Mouse (Mus musculus): ENCODE measurements at regions not wholly inside any gene's neighbourhood (a gene's known extent, or its start where the extent isn't known, plus 50 kb on each side); places are given as distances from the start of the nearest gene placed in this dataset.

DNA sequence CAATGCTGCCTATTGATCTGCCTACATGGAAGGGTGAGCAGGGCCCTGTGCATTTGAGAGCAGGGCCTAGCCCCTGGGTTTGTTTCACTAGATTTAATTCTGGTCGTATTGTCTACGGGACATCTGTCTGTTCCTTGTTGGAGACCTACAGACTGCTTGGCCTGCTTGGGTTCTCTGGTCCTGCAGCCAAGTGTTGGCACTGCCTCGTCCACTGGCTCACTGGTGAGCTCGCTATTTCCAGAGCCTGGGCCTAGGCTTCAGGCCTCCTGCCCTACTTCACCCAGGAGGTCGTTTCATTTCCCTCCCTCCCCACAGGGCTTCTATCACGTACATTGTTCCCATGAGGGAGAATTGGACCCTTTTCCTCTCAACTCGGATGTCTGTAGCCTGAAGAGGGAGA, 62.2 kb upstream of the Blcap start:
- no peaks in the 10 kb centered on the region for H3K27me3 ChIP-seq (ENCODE audit: control insufficient read depth, insufficient read depth, low read length)
- H3K4me3 ChIP-seq (ENCODE audit: low read depth, low read length) = no peak overlapping the region
- no peak overlapping the region for H3K9ac ChIP-seq (ENCODE audit: low read depth, low read length)
- H3K4me1 ChIP-seq (replicated peaks; ENCODE audit: control insufficient read depth, insufficient read depth, low read length) = no peaks in the 10 kb centered on the region
- no peak for ATAC-seq (ENCODE audit: low FRiP score)
- no peaks in the 10 kb centered on the region for H3K9me3 ChIP-seq (ENCODE audit: control insufficient read depth, low read length)
- 57% methylated on average over 7 of the region's 7 CpGs for WGBS
- H3K4me2 ChIP-seq (replicated peaks; ENCODE audit: low read depth, low read length) = no peak overlapping the region
- no peaks in the 10 kb centered on the region for H3K36me3 ChIP-seq (ENCODE audit: control insufficient read depth, insufficient read depth, low read length)
- no peak for DNase-seq (ENCODE audit: low spot score)
- H3K27ac ChIP-seq (ENCODE audit: low read depth, low read length) = no peak overlapping the region

DNA sequence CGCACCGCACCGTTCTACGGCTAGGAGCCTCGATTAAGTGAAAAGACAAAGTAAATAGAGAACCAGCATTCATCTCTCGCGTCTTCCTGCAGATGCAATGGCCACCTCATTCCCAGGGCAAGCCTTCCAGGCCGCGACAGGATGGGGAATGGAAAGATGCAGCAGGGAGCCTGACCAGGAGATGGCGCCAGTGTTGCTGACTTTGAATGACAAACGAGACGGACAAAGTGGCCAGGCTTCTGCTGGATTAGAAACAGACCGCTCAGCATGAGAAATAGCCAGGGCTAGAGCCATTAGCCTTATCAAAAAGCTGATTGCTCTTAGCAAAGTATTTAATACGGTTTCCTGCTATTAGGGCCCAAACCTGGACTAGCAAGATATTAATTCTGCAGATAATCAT, 64.6 kb upstream of the Blcap start:
- Histone ChIP-seq H3K27me3 (ENCODE audit: control insufficient read depth, insufficient read depth, low read length) (no peaks in the 10 kb centered on the region), H3K27ac (ENCODE audit: low read depth, low read length) (no peak overlapping the region), H3K9ac (ENCODE audit: low read depth, low read length) (no peak overlapping the region), H3K36me3 (ENCODE audit: control insufficient read depth, insufficient read depth, low read length) (no peaks in the 10 kb centered on the region), H3K4me2 (replicated peaks; ENCODE audit: low read depth, low read length) (no peak overlapping the region), H3K4me1 (replicated peaks; ENCODE audit: control insufficient read depth, insufficient read depth, low read length) (no peaks in the 10 kb centered on the region), H3K4me3 (ENCODE audit: low read depth, low read length) (no peak overlapping the region), H3K9me3 (ENCODE audit: control insufficient read depth, low read length) (no peaks in the 10 kb centered on the region)
- 9% methylated on average over 14 of the region's 14 CpGs for WGBS
- peak; percentile 96 for DNase-seq (ENCODE audit: low spot score)
- ATAC-seq (ENCODE audit: low FRiP score) = peak; percentile 33; the same call in 1 of the 2 replicates

- no peak for ATAC-seq (ENCODE audit: low FRiP score)
- no peak overlapping the region for H3K27ac ChIP-seq (ENCODE audit: low read depth, low read length)
- no peaks in the 10 kb centered on the region for H3K27me3 ChIP-seq (ENCODE audit: control insufficient read depth, insufficient read depth, low read length)
- no peak for DNase-seq (ENCODE audit: low spot score)
- 27% methylated on average over 4 of the region's 4 CpGs for WGBS
- H3K4me2 ChIP-seq (replicated peaks; ENCODE audit: low read depth, low read length) = no peak overlapping the region
- H3K9ac ChIP-seq (ENCODE audit: low read depth, low read length) = no peak overlapping the region
- H3K4me1 ChIP-seq (replicated peaks; ENCODE audit: control insufficient read depth, insufficient read depth, low read length) = no peaks in the 10 kb centered on the region
- no peak overlapping the region for H3K4me3 ChIP-seq (ENCODE audit: low read depth, low read length)
- no peaks in the 10 kb centered on the region for H3K36me3 ChIP-seq (ENCODE audit: control insufficient read depth, insufficient read depth, low read length)
- no peaks in the 10 kb centered on the region for H3K9me3 ChIP-seq (ENCODE audit: control insufficient read depth, low read length)
Observed at GRCm38 (mm10) chr2:157640873-157641272, 69.8 kb upstream of the Blcap start.

GRCm38 (mm10) chr2:157663584-157664375, 73.4 kb upstream of the Ctnnbl1 start:
- Histone ChIP-seq H3K4me1 (replicated peaks; ENCODE audit: control insufficient read depth, insufficient read depth, low read length) (no peaks in the 10 kb centered on the region), H3K9ac (ENCODE audit: low read depth, low read length) (no peak overlapping the region), H3K9me3 (ENCODE audit: control insufficient read depth, low read length) (no peaks in the 10 kb centered on the region), H3K36me3 (ENCODE audit: control insufficient read depth, insufficient read depth, low read length) (no peaks in the 10 kb centered on the region), H3K27ac (ENCODE audit: low read depth, low read length) (no peak overlapping the region), H3K4me3 (ENCODE audit: low read depth, low read length) (no peak overlapping the region), H3K27me3 (ENCODE audit: control insufficient read depth, insufficient read depth, low read length) (no peaks in the 10 kb centered on the region), H3K4me2 (replicated peaks; ENCODE audit: low read depth, low read length) (no peak overlapping the region)
- ATAC-seq (ENCODE audit: low FRiP score) (no peak), DNase-seq (ENCODE audit: low spot score) (peak; percentile 81)
- 26% methylated on average over 20 of the region's 20 CpGs for WGBS

GRCm38 (mm10) chr2:157664481-157664880, 72.7 kb upstream of the Ctnnbl1 start:
- H3K9me3 ChIP-seq (ENCODE audit: control insufficient read depth, low read length) = no peaks in the 10 kb centered on the region
- no peaks in the 10 kb centered on the region for H3K4me1 ChIP-seq (replicated peaks; ENCODE audit: control insufficient read depth, insufficient read depth, low read length)
- H3K36me3 ChIP-seq (ENCODE audit: control insufficient read depth, insufficient read depth, low read length) = no peaks in the 10 kb centered on the region
- H3K9ac ChIP-seq (ENCODE audit: low read depth, low read length) = no peak overlapping the region
- DNase-seq (ENCODE audit: low spot score) (no peak), ATAC-seq (ENCODE audit: low FRiP score) (no peak)
- H3K4me2 ChIP-seq (replicated peaks; ENCODE audit: low read depth, low read length) = no peak overlapping the region
- H3K27ac ChIP-seq (ENCODE audit: low read depth, low read length) = no peak overlapping the region
- no peak overlapping the region for H3K4me3 ChIP-seq (ENCODE audit: low read depth, low read length)
- H3K27me3 ChIP-seq (ENCODE audit: control insufficient read depth, insufficient read depth, low read length) = no peaks in the 10 kb centered on the region
- 55% methylated on average over 6 of the region's 6 CpGs for WGBS

GRCm38 (mm10) chr2:157670191-157670590, 67.0 kb upstream of the Ctnnbl1 start:
- Histone ChIP-seq H3K9ac (ENCODE audit: low read depth, low read length) (no peak overlapping the region), H3K36me3 (ENCODE audit: control insufficient read depth, insufficient read depth, low read length) (no peaks in the 10 kb centered on the region), H3K4me3 (ENCODE audit: low read depth, low read length) (no peak overlapping the region), H3K4me1 (replicated peaks; ENCODE audit: control insufficient read depth, insufficient read depth, low read length) (no peaks in the 10 kb centered on the region), H3K4me2 (replicated peaks; ENCODE audit: low read depth, low read length) (no peak overlapping the region), H3K9me3 (ENCODE audit: control insufficient read depth, low read length) (no peaks in the 10 kb centered on the region), H3K27ac (ENCODE audit: low read depth, low read length) (no peak overlapping the region), H3K27me3 (ENCODE audit: control insufficient read depth, insufficient read depth, low read length) (no peaks in the 10 kb centered on the region)
- ATAC-seq (ENCODE audit: low FRiP score) (no peak), DNase-seq (ENCODE audit: low spot score) (no peak)
- 84% methylated on average over 2 of the region's 2 CpGs for WGBS

GRCm38 (mm10) chr2:157674906-157675305, 62.3 kb upstream of the Ctnnbl1 start:
- WGBS = 67% methylated on average over 18 of the region's 19 CpGs
- no peaks in the 10 kb centered on the region for H3K36me3 ChIP-seq (ENCODE audit: control insufficient read depth, insufficient read depth, low read length)
- H3K9ac ChIP-seq (ENCODE audit: low read depth, low read length) = no peak overlapping the region
- ATAC-seq (ENCODE audit: low FRiP score) (0 out of 2 replicates have a peak, but pooled peaks have one; percentile 17), DNase-seq (ENCODE audit: low spot score) (no peak)
- H3K27me3 ChIP-seq (ENCODE audit: control insufficient read depth, insufficient read depth, low read length) = no peaks in the 10 kb centered on the region
- no peaks in the 10 kb centered on the region for H3K4me1 ChIP-seq (replicated peaks; ENCODE audit: control insufficient read depth, insufficient read depth, low read length)
- H3K4me3 ChIP-seq (ENCODE audit: low read depth, low read length) = no peak overlapping the region
- no peak overlapping the region for H3K4me2 ChIP-seq (replicated peaks; ENCODE audit: low read depth, low read length)
- H3K9me3 ChIP-seq (ENCODE audit: control insufficient read depth, low read length) = no peaks in the 10 kb centered on the region
- peak overlapping the region; percentile 51 for H3K27ac ChIP-seq (ENCODE audit: low read depth, low read length)

DNA sequence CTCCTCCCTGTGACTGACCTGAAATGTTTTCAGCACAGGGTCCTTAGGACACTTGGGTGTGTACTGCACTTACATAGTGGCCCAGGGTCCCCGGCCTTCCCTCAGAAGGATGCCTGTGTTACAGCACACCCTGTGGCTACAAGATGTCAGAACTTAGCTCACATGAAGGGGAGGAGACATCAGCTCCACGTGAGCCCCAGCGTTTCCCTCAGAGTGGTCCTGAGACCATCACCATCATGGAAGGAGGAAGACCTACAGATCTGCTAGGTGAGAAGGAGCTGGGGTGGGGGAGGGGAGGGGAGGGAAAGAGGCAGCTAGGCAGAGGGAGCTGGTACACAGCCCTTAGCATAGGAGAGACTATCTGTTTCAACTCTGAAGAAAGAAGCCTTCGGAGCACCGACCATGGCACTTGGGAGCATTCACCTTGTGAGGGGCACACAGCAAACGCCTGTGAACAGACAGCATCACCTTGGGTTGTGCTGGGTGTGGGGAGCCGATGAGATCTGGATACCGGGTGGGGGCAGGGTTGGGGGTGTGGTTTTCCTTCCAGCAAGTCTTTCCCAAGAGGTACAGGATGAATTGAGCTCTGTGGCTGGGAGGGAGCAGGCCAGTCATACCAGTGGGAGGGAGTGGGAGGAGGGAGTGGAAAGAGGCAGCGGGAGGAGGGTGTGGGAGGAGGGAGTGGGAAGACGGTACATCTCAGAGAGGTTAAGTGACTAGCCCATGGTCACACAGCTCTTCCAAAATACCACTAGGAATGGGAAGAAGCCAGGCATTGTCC, 60.6 kb upstream of the Ctnnbl1 start:
- Histone ChIP-seq H3K9ac (ENCODE audit: low read depth, low read length) (no peak overlapping the region), H3K9me3 (ENCODE audit: control insufficient read depth, low read length) (no peaks in the 10 kb centered on the region), H3K4me2 (replicated peaks; ENCODE audit: low read depth, low read length) (no peak overlapping the region), H3K36me3 (ENCODE audit: control insufficient read depth, insufficient read depth, low read length) (no peaks in the 10 kb centered on the region), H3K27me3 (ENCODE audit: control insufficient read depth, insufficient read depth, low read length) (no peaks in the 10 kb centered on the region), H3K27ac (ENCODE audit: low read depth, low read length) (no peak overlapping the region), H3K4me1 (replicated peaks; ENCODE audit: control insufficient read depth, insufficient read depth, low read length) (no peaks in the 10 kb centered on the region), H3K4me3 (ENCODE audit: low read depth, low read length) (no peak overlapping the region)
- no peak for ATAC-seq (ENCODE audit: low FRiP score)
- WGBS = 55% methylated on average over 10 of the region's 10 CpGs
- no peak for DNase-seq (ENCODE audit: low spot score)

DNA sequence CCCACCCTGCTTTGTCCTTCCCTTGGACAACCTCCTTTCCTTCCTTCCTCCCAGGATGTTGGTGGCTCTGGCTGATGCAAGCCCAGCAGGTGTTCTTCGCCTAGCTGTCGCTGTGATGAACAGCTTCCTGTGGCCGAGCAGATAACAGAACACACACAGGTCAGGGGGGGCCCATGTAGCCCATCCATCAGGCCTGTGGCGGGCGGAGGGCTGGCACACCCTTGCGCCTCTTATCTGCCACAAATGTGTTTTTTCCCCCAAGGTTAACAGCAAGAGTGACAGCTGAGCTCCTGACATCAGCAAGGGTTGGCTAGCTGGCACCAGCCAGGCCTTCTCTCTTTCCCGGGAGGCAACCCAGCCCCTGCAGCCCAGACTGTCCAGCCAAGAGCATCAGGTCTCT, 59.9 kb upstream of the Ctnnbl1 start:
- H3K27me3 ChIP-seq (ENCODE audit: control insufficient read depth, insufficient read depth, low read length) = no peaks in the 10 kb centered on the region
- 55% methylated on average over 7 of the region's 7 CpGs for WGBS
- H3K4me1 ChIP-seq (replicated peaks; ENCODE audit: control insufficient read depth, insufficient read depth, low read length) = no peaks in the 10 kb centered on the region
- H3K4me2 ChIP-seq (replicated peaks; ENCODE audit: low read depth, low read length) = no peak overlapping the region
- no peaks in the 10 kb centered on the region for H3K36me3 ChIP-seq (ENCODE audit: control insufficient read depth, insufficient read depth, low read length)
- no peak for DNase-seq (ENCODE audit: low spot score)
- H3K27ac ChIP-seq (ENCODE audit: low read depth, low read length) = no peak overlapping the region
- ATAC-seq (ENCODE audit: low FRiP score) = no peak
- no peaks in the 10 kb centered on the region for H3K9me3 ChIP-seq (ENCODE audit: control insufficient read depth, low read length)
- no peak overlapping the region for H3K4me3 ChIP-seq (ENCODE audit: low read depth, low read length)
- H3K9ac ChIP-seq (ENCODE audit: low read depth, low read length) = no peak overlapping the region

Measured in hindbrain, embryonic 11.5 days (tissue).